Comparison of ENCODE assay signal across 23 mouse cellular contexts in the genomic region with DNA sequence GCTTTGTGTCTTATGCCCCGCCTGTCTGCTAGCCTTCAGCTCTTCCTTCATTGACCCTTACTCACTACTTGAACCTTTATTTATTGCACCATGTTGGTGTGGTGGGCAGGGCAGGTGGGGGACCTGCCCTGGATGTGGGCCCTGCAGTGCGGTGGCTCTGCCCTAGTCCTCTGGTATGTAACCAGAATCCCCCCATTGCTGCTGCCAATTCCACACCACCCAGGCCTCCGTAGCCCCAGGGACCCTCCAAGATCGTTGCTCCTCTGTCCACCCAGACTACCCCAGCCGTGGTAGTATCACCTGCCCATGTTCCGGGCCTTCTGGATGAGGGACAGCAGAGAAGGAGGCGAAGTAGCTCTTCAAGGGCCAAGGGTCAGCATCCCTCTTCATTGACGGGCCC. TPM values are rescaled to one million over a fixed set of nuclear protein-coding genes. Genes with fewer than 3 reads are reported as not detected.
"Had no signal": no experiment of that assay in that cellular context is flagged by ENCODE, and none has a peak within 500 bp of the region (broad histone marks: within the 10 kb centered on the region; RNA-seq: fewer than 3 reads in every experiment).

No protein-coding gene starts in this region.

- DNase-seq: gastrocnemius, postnatal 25 days; heart, adult 2 months; heart, postnatal 4 days; kidney, adult 18-20 months; kidney, adult 8-10 months; kidney, postnatal 10 days; kidney, postnatal 25 days; kidney, postnatal 4 days; layer of hippocampus, postnatal 36 days; left cerebral cortex, postnatal 4 days had no signal

- H3K9me3 ChIP-seq: heart, embryonic 13.5 days; heart, embryonic 15.5 days; hindbrain, embryonic 12.5 days; intestine, embryonic 15.5 days; limb, embryonic 15.5 days; liver, embryonic 12.5 days had no signal

- H3K4me2 ChIP-seq: heart, embryonic 11.5 days; heart, embryonic 13.5 days; heart, embryonic 15.5 days; hindbrain, embryonic 12.5 days; hindbrain, embryonic 14.5 days; intestine, embryonic 15.5 days; limb, embryonic 13.5 days; limb, embryonic 15.5 days; liver, embryonic 12.5 days had no signal

- H3K27ac ChIP-seq: heart, embryonic 13.5 days; heart, embryonic 15.5 days; hindbrain, embryonic 10.5 days; hindbrain, embryonic 12.5 days; hindbrain, embryonic 14.5 days; intestine, embryonic 15.5 days; layer of hippocampus, adult 2 months; limb, embryonic 13.5 days; limb, embryonic 15.5 days; liver, embryonic 12.5 days had no signal

- H3K4me3 ChIP-seq: heart, adult 2 months; heart, embryonic 13.5 days; heart, embryonic 15.5 days; hindbrain, embryonic 10.5 days; hindbrain, embryonic 12.5 days; intestine, embryonic 15.5 days; layer of hippocampus, adult 2 months; limb, embryonic 13.5 days; limb, embryonic 15.5 days; liver, embryonic 12.5 days had no signal

- H3K9ac ChIP-seq: heart, embryonic 13.5 days; heart, embryonic 15.5 days; hindbrain, embryonic 12.5 days; hindbrain, embryonic 14.5 days; intestine, embryonic 15.5 days; limb, embryonic 13.5 days; limb, embryonic 15.5 days; liver, embryonic 12.5 days had no signal

- H3K36me3 ChIP-seq: heart, embryonic 13.5 days; heart, embryonic 15.5 days; hindbrain, embryonic 10.5 days; hindbrain, embryonic 12.5 days; intestine, embryonic 15.5 days; limb, embryonic 13.5 days; limb, embryonic 15.5 days; liver, embryonic 12.5 days had no signal

RNA-seq across cellular contexts. Expression of a gene that starts 2.7 kb away (rescaled TPM):
- total RNA-seq: granulocyte monocyte progenitor cell, adult 5-6 weeks had no signal
- polyA plus RNA-seq: inflammation-experienced regulatory T-cells, adult 6 months had no signal

RNA-seq across cellular contexts. Expression of a gene that starts 28.1 kb away (rescaled TPM):
- total RNA-seq: granulocyte monocyte progenitor cell, adult 5-6 weeks had no signal
- polyA plus RNA-seq: inflammation-experienced regulatory T-cells, adult 6 months had no signal
